Mouse (Mus musculus) c-Kit-positive CD71-positive TER-119-positive erythroid progenitor cells, embryonic 14.5 days (primary cell): ENCODE data around the gene Mab21l3.
"Not testable (repeated sequence)": the region's sequence is repeated elsewhere in the genome, so short reads cannot be mapped to it uniquely, and the experiment has no call there.

Source experiments
- DNase-seq: peaks from one replicate; pipeline ENCODE4 v3.0.0-alpha.2; 2013; ENCODE audit warnings: low spot score

The Mab21l3 gene

DNA sequence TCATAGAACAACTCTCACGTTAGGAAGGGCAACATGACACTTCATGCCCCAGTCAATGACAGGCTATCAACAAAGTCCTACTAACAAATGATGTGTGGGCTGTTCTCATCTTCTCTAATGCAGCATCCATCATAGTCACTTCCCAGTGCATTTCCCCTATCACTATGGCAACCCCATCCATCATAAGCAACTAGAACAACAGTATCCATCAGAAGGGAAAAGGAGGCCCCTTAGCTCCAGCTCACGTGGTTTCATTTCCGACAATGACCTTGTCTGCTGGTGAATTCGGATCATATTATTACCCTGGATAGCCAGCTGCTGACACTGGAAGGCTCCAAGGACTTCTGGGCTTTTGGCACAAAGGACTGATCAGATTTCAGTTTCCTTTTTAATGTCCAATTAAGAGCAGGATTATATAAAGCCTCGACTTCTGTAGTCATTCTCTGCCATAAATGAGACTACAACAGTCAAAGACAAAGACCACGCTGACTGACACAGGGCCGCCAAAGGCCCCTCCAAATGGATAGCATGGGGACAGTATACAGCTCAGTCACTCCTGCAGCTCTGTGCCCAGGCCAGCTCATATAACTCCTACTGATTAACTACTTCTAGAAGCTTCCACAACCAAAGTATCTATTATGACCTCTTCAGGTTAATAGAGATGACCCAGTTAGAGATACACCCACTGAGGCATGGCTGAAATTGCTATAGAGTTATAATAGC lies 6.2 kb downstream of the Mab21l3 start:
- no peak for DNase-seq

DNA sequence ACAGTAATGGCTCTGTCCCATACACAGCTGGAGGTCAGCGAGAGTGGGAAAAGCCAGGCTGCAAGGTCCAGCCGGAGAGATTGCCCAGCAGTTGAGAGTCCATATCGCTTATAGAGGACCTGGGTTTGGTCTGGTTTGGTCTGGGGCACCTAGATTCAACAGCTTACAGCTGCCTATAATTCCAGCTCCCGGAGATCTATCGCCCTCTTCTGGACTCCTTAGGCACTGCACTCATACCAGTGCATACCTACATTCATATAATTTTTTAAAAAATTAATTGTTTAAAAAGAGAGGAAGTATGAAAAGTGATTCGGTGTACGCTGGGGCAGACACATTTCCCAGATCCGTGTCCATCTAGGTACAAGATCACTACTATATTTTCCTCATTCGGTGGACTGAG lies 9.4 kb downstream of the Mab21l3 start:
- DNase-seq = no peak

DNA sequence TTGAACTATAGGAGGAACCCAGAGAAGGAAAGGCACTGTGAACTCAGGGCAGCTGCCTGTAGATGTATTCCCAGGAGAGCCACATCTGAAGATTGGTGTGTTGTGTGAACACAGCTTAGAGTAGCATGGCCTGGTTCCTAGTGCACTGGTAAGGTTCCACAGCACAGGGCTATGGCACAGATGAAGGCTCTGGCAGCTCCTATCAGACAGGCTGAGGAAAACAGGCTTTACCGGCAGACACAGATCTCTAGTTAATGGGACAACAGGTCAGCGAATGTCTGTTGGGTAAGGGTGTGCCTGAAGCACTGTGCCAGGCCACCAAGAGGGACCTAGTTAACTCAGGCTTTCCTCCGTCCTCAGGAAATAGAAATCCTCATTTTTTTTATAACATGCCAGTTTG lies 11.8 kb downstream of the Mab21l3 start:
- no peak for DNase-seq

DNA sequence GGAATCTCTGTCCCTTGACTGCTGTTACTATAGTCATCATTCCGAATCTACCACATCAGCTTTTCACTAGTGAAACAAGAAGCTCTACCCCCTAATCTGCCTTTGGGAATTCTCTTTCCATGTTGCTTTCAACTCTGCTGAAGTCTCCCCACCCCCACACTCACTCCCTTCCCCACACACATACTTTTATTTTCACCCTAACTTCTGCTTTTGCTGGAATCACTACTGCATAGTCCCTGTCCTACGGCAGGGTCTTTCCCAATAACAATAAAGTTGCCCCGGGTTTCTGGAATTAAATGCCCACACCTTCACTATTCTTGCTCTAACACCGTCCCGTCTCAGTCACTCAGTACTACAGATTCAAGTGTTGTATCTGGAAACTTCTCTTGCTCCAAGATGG lies 12.2 kb downstream of the Mab21l3 start:
- DNase-seq = no peak

DNA sequence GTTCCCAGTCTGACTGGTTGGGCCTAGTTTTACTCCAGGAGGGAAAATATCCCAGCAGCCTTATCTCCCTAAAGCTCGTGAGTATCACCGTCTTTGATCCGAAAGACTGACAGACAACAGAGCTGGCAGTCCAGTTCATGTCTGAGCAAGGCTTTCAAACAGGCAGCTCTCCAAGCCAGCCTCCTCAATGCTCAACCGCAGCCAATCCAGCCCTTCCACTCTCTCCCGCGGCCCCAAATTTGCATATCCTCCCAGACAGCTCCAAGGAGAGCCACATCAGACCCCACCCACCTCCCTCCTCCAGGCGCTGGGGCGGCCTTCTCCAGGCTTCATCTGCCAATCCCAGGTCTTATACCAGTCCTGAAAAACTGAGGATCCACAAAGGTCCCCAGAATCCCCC lies 12.7 kb downstream of the Mab21l3 start:
- no peak for DNase-seq

DNA sequence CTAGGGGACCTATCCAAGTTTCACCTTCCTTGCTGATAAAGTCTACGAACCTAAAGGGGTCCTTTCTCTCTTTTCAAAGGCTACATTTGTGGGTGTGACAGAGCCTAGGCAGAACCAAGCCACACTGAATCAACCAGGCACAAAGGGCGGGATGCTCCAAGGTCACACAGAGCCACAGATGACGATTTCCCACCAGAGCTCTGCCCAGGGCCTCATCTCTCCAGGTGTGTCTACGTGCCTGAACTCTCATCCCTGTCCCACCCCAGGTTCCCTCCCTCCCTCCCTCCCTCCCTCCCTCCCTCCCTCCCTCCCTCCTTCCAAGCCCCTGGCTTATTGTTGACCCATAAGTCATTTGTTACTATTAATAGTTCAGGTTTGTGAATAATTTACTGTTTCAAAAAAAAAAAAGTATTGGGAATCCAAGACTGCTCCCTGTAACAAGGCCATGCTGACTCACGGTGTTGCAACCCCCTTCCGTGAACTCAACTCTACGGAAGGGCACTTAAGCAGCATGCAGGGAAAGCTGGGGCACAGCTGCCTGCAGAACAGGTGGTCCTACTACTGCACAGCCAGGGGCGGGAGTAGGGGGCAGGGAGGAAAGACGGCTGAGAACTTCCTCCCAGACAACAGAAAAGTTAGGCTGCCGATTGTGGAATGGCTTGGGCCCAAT lies 17.4 kb downstream of the Mab21l3 start:
- no peak for DNase-seq

DNA sequence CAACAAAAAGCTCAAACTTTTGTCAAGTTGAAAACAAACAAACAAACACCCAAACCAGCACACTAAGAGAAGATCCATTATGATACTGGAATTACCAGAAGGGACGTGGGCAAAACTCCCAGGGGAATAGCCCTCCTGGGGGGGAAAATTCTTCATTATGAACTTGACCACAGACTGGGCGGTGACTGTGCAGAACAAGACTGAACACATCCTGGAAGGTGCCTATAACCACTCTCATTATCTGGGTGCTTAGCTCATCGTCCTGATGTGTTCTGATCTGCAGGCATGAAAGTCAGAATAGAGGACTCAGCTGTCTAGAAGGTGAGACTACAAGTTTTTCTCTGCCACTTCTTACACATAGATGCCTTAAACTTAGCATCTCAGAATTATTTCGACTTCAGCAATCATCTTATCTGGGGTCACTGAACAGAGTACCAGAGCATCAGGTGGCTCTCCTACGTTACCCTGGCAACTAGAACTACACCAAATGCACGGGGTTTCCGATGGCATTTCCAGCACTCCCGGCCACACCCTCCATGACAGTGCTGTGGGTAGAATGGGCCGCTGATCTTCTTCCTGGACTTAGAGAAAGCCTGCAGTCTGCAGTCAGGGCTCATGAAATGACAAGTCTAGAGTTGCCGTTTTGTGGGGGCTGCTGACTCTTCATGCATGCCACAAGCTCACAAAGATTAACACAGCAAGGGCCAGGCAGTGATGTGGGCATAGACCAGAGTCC lies 18.7 kb downstream of the Mab21l3 start:
- DNase-seq = no peak

DNA sequence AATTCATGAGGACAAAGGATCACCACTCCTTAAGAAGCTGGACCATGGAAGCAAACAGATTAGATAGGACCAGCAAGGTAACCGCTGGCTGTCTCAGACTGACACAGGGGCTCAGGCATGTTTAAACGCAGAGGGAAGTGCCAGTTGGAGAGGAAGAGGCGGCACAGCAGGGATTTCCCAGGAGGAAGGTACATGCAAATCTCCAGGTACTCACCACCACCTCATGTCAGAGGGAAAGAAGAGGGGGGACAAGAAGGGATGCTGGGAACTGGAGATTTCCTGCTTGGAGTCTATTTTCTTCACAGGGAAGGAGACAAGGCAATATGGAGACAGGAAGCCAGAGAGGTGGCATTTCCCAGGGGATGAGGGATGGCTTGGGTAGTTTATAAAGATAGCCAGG lies 20.2 kb downstream of the Mab21l3 start:
- no peak for DNase-seq

DNA sequence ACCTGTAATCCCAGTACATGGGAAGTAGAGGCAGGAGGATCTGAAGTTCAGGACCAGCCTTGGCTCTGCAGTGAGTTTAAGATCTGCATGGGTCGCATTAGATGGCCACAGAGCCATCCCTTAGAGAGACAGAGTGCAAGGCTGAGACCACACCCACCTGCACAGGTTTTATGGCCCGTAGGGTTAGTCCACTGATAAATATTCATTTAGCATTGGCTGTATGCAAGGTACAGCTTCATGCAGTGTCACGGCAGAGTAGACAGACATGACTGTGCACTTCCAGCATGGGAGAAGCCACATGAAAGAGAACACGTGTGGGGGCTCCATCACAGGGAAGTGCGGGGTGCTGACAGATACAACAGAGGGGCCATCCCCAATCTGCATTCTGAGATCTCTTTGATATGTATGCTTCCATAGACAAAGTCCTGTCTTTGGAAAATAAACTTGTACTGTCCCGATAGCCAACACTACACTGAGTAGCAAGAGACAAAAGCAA lies 21.5 kb downstream of the Mab21l3 start:
- no peak for DNase-seq

DNA sequence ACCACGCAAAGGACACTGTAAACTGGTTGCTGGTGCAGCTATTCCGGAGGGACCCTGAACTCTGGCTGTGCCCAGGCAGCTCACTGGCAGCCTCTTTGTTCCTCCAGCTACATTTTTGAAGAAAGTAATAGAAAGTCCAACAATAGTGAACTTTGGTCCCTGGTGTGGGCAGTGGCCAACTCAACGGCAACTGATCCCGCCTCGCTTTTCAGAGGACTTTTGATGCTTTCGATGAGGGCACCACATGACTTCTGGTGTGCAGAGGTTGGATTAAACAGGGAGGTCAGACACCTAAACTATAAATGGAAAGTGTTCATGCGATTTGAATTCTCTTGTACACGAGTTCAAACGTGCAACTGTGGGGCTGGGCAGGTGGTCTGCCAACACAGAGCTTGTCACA lies 24.4 kb downstream of the Mab21l3 start:
- DNase-seq = no peak

DNA sequence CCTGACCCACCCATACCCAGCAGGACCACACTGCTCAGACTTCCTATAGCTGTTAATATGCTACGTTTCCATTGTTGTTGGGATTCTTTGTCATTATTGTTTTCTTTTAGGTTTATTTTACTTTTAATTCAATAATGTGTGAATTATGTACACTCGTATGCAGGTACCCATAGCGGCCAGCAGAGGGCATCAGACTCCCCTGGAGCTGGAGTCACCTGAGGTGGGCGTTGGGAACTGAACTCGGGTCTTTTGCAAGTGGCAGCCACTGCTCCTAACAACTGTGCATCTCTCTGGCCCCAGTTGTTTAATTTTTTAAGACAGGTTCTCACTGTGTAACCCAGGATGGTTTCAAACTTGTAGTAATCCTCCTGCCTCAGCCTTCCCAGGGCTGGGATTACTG lies 26.7 kb downstream of the Mab21l3 start:
- no peak for DNase-seq

DNA sequence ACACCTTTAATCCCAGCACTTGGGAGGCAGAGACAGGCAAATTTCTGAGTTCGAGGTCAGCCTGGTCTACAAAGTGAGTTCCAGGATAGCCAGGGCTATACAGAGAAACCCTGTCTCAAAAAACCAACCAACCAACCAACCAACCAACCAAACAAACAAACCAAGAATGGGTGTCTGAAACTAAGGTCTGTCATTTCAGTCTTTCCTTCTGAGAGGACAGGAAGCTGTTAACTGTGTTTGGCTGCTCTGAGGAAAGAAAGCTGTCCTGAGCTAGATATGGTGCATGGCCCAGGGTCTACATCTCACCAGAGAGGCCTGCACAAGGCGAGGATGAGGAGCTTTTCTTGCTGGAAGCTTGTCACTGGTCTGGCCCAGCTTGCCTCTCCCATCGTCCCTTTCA lies 28.1 kb downstream of the Mab21l3 start:
- not testable (repeated sequence) for DNase-seq

DNA sequence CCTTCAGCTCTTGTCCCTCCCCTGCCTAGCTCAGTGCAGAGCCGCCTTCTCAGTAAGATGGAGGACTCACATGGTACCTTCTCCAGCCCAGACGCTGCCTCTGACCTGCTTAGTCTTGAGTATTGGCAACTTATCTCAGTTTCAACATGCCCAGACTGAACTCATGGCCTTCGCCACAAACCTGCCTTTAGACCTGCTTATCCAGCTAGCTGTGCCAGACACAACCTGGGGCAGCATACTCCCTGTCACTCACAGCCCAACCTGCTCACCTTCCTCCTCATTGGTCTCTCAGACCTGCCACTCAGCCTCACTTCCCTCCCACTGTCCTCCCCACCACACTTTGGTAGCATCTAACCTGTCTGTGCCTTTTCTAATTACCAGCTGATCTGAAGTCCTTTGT lies 32.8 kb downstream of the Mab21l3 start:
- no peak for DNase-seq

DNA sequence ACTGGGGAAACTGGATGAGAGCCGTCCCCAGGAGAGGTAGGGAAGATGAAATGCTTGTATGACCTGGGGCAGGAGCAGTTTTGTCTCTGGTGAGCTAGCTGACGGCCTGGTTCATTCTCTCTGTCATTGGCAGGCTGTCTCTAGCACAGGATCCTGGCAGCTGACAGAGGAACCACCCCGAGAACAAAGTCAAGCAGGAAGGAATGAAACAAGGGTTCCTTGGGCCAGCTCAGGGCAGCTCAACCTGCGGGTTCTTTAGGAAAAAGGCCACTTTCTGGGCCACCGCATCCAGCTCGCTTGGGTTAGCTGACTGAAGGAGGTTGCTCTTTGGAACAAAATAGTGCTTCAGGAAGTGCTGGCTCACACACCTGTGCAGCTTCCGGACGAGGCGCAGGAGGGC lies 34.0 kb downstream of the Mab21l3 start:
- DNase-seq = no peak

DNA sequence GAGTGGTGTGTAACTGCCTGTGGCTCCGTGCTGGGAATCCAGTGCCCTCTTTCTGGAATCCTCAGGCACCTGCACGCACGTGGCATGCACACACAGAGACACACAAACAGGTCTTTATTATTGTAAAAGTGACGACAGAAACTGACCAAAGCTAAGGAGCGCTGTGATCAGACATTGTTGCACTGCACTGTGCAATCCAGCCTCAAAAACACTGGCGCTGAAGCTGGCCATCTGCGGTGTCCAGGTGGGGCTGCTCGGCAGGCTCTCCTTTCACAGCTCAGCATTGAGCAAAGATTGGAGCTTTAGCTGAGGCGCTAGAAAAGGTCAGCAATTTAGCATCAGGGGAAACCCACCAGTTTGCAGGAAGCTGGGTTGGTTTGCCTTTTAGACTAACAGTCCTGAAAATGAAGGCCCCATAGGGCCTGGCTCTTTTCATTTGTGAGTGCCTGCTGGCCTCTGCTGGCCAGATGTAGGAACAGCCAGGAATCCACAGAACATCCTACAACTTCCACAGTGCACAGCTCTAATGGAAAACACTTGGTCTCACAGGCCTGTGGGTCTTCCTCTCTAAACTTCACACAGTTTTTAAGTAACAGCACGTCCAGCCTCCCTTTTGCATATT lies 36.3 kb downstream of the Mab21l3 start:
- peak; percentile 20 for DNase-seq

DNA sequence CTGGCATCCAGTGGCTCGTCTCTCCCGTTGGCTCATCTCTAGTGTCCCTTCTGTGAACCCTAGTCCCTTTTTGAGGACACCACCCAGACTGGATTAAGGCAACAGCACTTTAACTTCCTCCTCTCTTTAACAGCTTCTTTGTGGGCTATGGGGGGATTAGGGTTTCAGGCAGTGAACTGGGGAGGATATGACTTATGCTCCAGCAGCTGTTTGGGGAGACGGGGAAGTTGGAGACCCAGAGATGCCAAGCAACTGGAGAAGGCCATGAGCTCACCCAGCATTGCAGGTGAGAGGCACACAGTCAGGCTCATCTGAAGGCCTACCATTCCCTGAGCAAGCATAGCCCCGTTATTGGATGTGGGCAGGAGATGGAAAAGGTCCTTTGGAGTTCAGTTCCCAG lies 36.8 kb downstream of the Mab21l3 start:
- no peak for DNase-seq

DNA sequence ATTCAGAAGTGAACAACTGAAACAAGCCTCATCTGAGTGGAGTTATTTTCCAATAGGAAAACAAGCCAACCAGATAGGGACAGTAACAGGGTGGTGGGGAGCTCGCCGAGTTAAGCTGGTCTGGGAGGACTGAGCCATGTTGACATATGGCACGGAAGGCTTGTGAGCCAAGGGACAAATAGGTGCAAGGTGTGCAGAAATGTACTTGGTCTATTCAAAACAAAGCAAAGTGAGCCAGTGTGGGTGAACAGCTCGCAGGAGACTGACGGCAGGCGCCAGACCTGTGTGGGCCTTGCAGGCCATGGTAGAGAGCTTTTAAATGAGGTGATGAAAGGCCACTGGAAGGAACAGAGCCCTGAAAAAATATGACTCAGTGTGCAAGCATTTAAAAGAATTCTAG lies 41.1 kb downstream of the Mab21l3 start:
- DNase-seq = no peak

DNA sequence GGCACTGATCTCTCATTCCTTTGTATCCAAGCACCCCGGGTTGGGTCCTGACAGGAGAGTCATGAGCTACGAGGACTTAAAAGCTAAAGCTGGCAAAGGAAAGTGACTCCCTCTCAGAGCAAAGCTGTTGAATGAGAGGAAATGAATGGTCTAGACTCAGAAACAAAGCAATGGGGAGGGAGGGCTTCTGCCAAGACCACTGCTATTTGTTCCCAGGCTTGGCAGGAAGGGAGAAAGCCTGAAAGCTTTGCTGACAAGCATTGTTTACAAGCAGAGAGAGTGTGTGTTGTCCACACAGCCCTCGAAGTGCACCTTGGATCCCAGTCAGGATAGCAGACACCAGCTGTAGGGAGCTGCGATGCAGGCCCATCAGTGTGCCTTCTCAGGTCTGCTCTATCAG lies 41.8 kb downstream of the Mab21l3 start:
- DNase-seq = no peak

DNA sequence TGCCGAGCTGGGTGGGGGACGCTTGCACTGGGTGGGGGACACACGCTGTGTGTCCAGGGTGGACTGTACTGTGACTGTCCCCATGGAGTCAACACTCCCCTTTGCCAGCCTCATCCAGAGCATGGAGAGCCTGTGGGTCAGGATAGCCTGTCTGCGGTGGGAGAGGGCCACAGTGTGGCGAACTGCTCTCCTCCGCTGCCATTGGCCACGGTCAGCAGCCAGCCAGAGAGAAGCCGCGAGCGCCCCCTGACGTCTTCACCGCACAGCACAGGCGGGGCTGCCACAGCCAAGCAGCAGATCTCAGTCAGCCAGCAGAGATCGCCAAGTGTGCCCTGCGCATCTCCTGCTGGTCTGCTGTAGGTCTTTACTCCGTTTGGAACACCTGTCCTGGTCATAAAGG lies 42.6 kb downstream of the Mab21l3 start:
- peak; percentile 23 for DNase-seq

DNA sequence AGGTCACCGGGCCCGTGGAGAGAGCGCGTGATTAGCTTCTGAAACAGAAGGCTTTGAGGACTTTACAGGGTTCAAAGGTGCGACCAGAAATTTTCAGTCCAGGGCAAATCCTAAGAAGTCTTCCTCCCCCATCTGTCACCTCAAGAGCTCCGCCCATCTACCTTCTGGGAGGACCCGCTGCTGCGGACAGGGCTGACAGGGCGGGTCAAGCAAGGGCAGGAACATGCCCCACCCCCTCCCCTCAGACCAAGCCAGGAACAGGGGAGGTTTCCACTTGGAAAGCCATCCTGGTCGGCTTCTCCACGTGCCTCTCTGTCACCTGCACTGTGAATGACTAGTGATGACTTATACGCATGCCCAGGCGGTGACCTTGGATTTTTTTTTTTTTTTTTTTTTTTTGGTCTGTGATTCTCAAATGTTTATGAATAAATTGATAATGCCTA lies 43.2 kb downstream of the Mab21l3 start:
- DNase-seq = no peak

DNA sequence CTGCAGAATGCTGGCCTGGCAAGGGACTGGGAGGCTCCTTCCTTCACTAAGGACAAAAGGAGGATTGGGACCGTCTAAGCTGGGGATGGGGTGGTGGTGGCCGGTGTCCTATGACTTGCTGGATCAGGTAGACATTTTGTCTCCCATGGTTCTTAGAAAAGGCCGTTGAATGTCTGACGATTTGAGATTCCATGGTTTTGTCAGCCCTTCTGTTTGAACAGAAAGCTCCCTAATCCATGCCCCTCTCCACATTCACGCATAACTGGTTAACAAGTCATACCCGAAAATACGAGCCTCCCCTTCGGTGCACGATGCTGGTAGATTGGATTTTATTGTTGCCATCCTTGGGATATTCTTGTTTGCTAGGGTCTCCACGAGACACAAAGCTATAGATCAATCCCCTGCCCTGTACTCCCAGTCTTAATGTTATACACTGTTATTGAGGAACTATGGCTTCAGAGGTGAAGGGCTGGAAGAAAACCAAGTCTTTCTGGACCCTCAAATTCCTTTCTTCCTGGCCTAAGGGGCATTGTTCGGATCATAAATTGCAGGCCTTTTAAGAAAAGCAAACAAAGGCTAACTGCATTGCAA lies 43.7 kb downstream of the Mab21l3 start:
- DNase-seq = no peak

DNA sequence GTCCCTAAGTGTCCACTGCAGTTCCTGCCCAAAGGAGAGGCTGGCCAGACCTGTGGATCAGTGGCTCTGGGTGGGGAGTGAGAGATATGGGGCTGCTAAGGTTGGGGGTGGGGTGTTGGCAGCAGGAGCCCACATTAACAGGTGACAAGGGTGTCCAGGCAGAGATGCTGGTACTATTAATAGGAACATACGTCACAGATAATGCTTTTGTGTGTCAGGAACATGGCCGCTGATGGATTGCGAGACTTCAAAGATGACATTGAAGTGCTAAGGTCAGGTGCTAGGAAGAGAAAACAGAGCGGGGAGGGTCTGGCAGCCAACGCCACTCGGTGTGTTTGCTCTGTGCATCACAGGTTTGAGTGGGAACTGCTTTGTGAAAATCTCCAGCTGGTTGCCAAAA lies 44.4 kb downstream of the Mab21l3 start:
- DNase-seq = no peak
